Mouse (Mus musculus) heart, postnatal 14 days (tissue): Measurements from ENCODE around the gene Prl8a9. TPM values are rescaled to one million over a fixed set of nuclear protein-coding genes. Genes with fewer than 3 reads are reported as not detected.

Experiments
- DNase-seq, 2 experiments: peaks; one replicate each; pipeline ENCODE4 v3.0.0; 2021 to 2022
- intact Hi-C: fragments of 180-260 bp; cut with DNase I; formaldehyde crosslinking; loops from one replicate; pipeline ENCODE4 v1.15.1; 2025
- long read RNA-seq, 2 experiments: library from polyadenylated mRNA; stranded (forward); transcript quantifications; one replicate each; pipeline ENCODE4 v2.0.0; 2021
- total RNA-seq, 2 experiments: library from RNA; stranded (reverse); gene quantifications; 2 replicates each; pipeline ENCODE4 v1.2.3; 2021

Gene Prl8a9
- not detected for total RNA-seq
- long read RNA-seq, experiment 1, result 0 reads
- long read RNA-seq, experiment 2, result 0 reads

- intact Hi-C loops, result no loop called here
- DNase-seq, result no peak
These were observed at the start of gene Prl8a9 for GRCm38 (mm10) chr13:27564506-27564905. Gene Prl8a9 (minus strand): TSS chr13:27564606.

GRCm38 (mm10) chr13:27610482-27610881 is 46.1 kb upstream of the Prl8a9 start, which contains the start of gene Prl7b1:
Gene Prl7b1 (minus strand): TSS chr13:27610582.
- intact Hi-C loops, result no loop called here
- no peak for DNase-seq

- intact Hi-C loops, result no loop called here
- no peak for DNase-seq
These were observed 17.7 kb upstream of the Prl8a9 start, which contains the start of gene Prl8a1 for GRCm38 (mm10) chr13:27582071-27582470. Gene Prl8a1 (minus strand): TSS chr13:27582171.

DNA sequence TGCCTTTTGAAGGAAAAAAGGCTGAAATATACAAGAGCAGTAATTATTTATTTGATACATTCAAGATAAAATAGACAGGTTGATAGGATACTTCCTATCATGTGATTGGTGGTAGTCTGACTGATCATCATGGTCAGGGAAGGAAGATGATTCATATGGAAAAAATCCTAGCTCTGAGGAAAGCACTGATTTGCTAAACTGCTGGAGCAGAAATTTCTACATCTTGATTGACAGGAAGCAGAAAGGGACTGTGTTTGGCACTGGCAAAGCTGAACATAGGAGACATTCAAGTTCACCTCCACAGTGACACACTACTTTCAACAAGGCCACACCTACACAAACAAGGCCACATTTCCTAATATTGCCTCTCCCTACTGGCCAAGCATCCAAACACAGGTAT is 11.1 kb downstream of the Prl8a9 start:
- intact Hi-C loops, result no loop called here
- DNase-seq, result no peak

DNA sequence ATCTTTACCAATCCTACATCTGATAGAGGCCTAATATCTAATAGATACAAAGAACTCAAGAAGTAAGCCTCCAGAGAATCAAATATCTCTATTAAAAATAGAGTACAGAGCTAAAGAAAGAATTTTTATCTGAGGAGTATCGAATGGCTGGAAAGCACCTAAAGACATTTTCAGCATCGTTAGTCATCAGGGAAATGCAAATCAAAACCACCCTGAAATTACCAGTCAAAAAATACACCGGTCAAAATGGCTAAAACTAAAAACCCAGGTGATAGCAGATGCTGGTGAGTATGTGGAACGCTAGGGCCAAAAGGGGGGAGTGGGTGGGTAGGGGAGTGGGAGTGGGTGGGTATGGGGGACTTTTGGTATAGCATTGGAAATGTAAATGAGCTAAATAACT is 41.2 kb downstream of the Prl8a9 start:
- no peak for DNase-seq
- intact Hi-C loops, result no loop called here

DNA sequence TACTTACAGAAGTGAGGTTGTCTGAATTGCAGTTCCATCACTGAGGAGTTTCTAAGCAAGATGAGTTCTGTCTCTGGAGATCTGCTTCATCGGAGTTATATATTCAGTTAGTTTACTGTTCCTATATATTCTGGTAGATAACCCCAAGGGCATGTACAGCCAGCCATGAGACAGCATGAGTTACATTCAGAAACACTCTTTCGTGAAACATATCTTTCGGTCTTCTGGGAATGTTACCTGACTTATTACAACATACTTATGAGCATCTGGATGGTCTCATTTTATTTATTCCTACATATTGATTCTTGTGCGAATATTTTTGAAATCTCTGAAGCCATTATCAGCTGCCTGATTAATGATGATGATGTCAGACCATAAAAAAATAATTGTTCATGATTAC is 51.3 kb downstream of the Prl8a9 start, which contains the start of gene Prl8a8:
Gene Prl8a8 (minus strand): TSS at position 101 of the 400 bp plus-strand sequence.
- intact Hi-C loops, result no loop called here
- DNase-seq, result no peak

Other genes with a start within 250 kb of the Prl8a9 start
- not detected for gene Prl8a2, start 218.9 kb downstream of the Prl8a9 start, total RNA-seq
- not detected for gene Prl2b1, start 173.8 kb downstream of the Prl8a9 start, total RNA-seq
- not detected for gene Prl8a6, start 125.9 kb downstream of the Prl8a9 start, total RNA-seq
- gene Prl8a8, start 51.4 kb downstream of the Prl8a9 start, total RNA-seq, result not detected
- not detected for gene Prl8a1, start 17.6 kb upstream of the Prl8a9 start, total RNA-seq
- not detected for gene Prl7b1, start 46.0 kb upstream of the Prl8a9 start, total RNA-seq
- gene Prl7a1, start 77.9 kb upstream of the Prl8a9 start, total RNA-seq, result not detected
- gene Prl7a2, start 103.4 kb upstream of the Prl8a9 start, total RNA-seq, result not detected
- gene Prl7d1, start 152.1 kb upstream of the Prl8a9 start, total RNA-seq, result not detected
- gene Prl7c1, start 216.2 kb upstream of the Prl8a9 start, total RNA-seq, result not detected
- gene Prl2a1, start 237.0 kb upstream of the Prl8a9 start, total RNA-seq, result not detected